Mouse (Mus musculus): Measurements from ENCODE around the gene Rgs6.
A peak's percentile ranks its signal among the peaks of the same experiment; 100 is the strongest.

Rgs6 gene

DNA sequence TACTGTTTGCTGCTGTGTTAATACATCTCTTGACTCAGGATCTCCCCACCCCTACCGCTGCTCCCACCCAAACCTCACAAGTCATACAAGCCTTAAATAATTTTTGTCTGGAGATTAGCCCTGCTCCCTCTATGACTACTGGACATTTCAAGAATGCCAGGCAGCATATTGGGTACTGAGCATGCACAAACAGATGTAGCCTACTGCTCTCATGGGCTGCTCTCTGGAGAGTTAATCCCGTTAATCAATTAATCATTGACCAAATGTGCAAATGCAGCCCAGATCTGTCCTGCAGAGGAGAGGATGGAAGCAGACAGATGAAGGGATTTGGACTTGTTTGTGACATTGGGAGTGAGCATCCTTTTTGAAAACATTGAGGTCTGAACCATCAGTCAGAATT is at the start of gene Rgs6:
Gene Rgs6, plus strand, starts transcription at position 276 of the 400 bp plus-strand sequence.
- DNase-seq = no peak

DNA sequence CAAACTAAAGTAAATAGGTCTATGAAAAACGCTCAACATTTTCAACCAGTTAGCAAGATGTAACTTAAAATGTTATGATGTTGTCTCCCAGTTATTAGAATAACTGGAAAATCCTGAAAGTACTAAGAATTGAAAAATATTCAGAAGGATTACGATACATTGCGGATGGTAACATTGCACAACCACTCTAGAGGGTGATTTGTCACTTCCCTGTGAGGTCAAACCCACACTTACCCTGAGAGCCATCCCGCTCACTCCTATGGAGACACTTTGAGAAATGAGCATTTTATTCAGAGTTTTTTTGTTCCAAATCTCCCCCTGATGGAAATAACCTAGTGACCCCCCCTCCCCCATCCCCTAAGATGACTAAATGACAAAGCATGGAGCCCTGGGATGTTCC is 41.0 kb upstream of the Rgs6 start:
- DNase-seq = no peak

DNA sequence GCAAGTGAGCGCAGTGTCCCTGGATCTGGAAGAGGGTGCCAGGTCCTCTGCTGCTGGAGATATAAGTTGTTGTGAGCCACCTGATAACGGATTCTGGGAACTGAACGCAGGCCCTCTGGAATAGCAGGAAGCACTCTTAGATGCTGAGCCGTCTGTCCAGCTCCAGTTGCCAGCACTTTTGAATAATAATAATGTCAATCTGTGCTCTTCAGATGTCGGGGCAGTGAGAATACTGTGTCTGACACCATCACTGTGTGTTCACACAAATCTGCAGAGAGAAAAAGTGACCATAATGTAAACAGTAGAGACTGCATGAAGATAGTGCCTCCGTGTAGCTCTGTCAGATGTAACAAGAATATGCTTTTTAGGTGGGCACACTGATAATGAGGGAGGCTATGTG is 38.9 kb upstream of the Rgs6 start:
- DNase-seq = no peak

DNA sequence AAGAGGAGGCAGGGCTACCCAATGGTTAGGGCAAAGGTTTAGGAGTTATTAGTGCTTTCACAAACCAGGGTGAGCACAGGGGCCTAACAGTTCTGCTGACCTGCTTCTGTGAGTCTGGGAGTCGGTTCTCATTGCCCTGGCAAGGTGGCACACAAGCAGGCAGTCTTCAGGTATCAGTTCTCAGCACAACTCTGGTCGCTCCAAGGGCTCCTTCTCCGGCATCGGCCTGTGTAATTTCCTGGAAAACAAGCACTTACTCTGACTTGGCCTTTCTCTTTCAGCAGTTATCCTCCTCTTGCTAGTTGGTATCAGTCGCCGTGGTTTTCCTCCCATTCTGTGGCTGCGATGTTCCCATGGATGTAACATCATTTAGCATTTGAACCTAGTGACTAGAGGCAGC is 38.0 kb upstream of the Rgs6 start:
- no peak for DNase-seq

DNA sequence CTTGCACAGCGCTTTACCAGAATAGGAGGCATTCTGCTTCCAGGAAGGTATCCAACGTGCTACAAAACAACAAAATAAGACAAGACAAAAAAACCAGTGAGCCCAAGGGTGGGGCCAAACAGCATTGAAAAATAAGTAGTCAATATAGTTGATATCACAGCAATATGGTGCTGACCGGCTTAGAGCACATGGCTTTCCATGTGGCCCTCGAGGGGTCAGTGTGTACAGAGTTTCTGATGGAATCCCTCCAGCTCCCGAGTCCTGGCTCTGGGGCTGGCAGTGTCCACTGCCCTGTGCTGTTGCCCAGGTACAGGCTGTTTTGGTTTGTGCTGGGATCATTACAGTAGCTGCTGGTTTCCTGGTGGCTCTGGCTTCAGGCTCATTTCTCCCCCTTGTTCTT is 35.7 kb upstream of the Rgs6 start:
- no peak for DNase-seq

DNA sequence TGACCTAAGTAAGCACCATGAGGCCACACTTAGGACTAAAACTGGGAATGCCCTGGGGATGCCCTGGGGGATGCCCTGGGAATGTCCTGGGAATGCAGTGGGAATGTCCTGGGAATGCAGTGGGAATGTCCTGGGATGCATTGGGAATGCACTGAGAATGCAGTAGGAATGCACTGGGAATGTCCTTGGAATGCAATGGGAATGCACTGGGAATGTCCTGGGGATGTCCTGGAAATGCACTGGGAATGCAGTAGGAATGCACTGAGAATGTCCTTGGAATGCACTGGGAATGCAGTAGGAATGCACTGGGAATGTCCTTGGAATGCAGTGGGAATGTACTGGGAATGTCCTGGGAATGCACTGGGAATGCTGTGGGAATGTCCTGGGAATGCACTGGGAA is 25.2 kb upstream of the Rgs6 start:
- DNase-seq = no peak

DNA sequence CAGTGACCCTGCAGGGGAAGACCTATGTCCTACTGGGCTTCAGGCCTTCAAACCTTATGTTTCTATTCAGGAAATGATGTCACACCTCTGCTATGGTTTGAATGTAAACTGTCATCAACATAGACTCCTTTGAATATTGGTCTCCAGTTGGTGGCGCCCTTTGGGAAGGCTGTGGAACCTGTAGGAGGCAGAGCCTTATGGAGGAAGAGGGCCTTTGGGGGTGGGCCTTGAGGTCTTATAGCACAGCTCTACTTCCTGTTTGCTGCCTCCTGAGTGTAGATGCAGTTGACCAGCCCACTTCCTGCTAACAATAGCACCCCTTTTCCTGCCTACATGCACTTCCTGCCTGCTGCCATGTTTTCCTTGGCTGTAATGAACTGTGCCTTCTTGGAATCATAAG is 19.7 kb upstream of the Rgs6 start:
- no peak for DNase-seq

DNA sequence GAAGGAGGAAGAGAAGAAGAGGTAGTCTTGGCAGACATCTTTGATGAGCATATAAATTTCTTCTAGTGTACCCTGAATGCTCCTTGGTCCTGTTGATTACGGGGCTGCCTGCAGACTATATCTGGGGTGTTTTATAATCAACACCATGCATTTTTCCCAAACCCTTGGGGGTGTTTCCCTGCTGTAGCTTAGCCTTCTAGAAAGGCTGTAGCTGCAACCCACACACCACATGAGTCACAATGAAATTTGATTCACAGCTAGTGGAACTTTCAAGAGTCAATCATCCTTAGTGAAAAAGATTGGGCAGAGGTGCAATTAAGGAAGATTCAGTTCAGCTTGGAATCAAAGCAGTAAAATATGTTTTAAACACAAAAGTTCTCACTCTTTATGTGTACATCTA is 15.4 kb upstream of the Rgs6 start:
- no peak for DNase-seq

DNA sequence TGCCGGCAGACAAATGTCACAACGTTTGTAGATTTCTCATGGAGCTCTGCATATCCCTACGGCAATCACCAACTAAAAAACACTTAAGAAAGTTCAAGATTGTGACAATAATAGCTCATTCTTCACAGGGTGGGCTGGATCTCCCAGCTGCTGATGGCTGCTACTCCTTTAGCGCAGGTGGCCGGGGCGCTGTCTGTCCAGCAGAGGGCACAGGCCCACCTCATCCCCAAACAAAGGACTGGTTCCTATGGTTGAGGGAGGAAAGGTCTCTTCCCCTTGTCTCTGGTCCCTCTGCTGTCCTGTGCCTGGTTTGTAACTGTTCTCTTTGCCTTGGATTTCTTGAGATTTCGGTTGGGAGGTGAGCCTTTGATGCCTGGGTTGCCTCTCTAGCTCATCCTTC is 1.5 kb upstream of the Rgs6 start:
- no peak for DNase-seq

DNA sequence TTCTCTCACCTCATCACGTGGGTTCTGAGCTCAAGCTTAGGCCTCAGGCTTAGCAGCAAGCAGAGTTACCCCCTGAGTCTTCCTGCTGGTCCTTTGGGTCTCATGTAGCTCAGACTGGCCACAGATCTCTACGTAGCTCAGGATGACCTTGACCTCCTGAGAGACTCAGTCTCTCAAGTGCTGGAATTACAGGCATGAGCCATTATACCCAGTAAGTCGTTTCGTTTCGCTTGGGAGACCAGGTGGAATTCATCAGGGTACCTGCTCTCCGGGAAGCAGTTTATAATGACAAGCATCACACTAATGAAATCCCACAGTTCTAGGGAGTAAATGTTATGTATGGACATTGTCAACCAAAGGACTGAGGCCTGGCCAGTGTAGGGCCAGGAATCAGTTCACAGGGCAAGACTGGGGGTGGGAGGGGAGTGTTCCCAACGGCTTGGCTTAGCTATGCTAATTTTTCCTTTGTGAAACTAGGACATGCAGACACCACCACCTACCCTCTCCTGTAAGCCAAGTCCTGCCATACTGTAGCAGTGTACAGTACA is 670 bp upstream of the Rgs6 start:
- no peak for DNase-seq

DNA sequence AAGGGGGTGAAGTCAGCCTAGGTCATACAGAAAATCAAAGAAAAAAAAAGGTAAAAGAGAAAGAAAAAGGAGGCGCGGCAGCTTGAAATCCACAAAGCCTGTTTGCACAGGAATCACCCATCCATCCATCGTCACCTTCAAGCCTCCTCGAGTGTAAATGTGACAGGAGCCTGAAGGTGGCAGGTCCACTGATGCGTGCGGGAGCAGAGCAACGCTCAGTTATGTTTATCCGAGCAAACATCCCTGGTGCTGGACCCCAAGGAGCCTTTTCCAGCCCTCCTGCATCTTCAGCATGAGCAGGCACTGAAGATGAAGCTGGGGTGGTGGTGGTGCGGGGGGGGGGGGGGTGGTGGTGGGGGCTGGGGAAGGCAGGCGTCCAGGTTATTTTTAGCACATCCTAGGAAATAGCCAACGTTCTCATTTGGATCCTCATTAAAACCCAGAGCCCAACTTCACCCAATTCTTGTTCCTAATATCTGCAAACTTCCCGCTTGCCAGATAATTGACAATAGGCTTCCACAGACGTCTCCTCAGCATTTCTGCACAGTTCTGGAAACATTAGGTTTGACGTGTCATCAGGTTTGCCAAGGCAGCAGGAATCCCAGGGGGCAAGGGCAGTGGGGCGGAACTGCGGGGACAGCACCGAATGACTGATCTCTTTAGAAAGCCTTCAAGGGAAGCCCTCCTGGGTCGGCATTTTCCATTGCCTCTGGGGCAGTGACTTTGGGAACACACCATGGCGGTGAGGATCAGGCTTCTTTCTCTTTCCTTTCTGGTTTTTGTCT is 946 bp downstream of the Rgs6 start:
- no peak for DNase-seq

DNA sequence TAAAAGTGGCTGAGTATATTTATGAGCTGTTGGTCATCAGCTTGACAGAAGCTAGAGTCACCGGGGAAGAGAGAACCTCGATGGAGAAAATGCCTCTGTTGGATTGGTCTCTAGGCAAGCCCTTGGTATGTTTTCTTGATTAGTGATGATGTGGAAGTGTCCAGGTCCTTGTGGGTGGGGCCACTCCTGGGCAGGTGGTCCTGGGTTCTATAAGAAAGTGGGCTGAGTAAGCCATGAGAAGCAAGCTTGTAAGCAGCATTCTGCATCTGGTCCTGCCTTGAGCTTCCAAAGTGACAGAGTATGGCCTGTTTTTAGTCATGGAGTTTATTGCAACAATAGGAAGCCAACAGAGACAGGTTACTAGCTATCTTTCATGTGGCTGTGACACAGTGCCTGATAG is 10.9 kb downstream of the Rgs6 start:
- DNase-seq = no peak

DNA sequence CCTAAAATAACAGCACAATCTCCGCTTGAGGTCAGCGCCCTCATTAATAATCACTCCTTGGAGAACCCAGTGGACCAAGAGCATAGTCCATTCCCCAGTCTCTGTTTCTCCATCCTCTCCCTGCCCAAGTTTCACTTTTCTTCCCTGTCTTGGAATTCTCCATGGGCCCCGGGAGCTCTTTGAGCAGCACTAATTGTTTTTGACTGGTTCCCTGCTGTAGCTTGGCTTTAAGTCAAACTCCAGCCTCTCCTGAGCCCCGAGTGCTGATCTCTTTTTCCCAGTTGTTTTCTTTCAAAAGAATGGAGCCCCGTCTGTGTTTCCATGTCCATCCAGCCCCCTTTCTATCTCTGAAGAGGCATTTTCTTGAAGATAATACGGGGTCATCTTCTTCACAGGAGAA is 12.3 kb downstream of the Rgs6 start:
- DNase-seq = no peak

DNA sequence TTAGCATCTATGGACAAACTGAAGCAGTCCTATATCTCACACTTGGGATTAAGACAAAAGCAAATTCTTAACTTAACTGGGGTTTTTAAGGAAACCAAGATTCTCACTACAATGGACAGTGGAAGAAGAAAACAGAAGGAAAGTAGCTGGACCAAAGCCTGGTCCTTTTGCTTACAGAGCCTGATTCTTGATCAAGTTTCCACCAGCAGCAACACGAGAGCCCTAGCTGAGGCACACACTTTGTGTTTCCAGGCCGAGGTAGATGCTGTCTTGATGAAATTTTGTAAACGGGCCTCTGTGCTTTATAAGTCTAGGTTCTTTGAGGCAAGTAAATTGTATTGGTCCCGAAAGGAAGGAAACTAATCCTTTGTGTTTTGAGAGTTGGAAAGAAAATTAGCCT is 14.7 kb downstream of the Rgs6 start:
- no peak for DNase-seq

DNA sequence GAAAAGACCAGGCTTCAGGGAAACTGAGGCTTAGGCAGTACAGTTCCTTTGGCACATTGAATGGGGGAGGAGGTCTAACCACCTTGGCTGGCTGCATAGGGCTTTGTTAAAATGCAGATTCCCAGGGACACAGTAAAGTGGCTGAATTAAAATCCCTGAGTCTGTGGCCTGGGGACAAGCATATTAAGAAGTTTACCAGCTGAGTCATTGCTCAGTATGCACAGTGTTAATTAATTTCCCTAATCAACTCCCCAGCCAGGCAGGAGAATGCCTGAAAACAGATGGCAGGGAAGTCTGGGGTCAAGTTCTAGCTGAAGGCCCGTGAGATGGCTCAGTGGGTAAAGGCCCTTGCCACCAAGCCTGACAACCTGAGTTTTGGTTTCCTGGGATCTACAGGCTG is 15.2 kb downstream of the Rgs6 start:
- DNase-seq = no peak

DNA sequence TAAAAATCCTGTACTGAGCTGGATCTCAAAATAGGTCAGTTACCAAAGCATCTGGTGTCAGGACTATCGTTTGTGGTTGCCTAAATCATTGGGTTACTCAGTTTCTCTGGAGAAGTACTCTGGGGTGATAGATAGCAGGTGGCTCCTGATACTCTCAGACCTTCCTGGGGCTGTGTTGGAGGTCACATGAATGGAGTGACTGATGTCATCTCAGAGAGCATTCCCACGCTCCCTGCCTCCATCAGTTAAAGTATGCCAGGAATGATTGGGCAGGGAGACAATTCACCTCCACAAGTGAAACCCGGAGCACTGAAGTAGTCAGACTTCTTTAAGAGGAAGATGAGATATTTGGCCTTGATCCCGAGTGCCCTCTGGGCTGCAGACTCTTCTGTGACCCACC is 15.9 kb downstream of the Rgs6 start:
- DNase-seq = no peak

DNA sequence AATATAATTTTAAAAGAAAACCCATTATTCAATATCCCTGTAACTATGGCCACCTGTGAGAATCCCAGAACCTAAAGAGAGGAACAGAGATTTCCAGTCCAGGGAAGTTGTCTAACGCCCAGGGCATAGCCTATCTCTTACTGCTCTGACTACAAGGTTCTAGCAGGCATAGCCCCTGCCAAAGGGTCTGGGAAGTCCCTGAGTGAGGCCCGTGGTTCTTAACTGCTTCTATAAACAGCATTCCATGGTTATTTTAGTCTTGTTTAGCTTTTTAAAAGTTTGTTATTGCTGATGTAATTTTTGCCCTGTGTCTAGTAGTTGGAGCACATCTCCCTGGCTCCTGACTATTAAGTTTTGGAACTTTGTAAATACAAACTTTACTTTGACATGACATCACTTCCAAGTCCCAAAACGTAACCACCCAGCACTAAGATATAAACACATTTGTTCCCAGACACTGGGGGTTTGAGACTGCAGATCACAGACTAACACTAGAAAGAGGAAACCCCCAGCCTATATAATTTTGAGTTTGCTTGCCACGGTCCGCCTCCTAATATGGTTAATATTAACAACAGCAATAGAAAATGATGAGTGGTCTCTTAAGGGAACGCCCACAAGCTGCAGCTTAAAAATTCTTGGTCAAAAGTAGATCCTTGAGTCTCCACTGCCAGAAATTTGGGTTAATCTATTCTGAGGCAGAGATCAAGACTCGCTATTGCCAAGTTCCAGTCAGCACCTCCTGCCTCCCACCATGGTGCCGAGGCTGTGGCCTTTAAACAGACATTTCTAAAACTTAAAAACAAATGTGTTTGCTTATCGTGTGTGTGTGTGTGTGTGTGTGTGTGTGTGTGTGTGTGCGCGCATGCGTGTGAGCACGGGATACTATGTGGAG is 24.9 kb downstream of the Rgs6 start:
- no peak for DNase-seq

DNA sequence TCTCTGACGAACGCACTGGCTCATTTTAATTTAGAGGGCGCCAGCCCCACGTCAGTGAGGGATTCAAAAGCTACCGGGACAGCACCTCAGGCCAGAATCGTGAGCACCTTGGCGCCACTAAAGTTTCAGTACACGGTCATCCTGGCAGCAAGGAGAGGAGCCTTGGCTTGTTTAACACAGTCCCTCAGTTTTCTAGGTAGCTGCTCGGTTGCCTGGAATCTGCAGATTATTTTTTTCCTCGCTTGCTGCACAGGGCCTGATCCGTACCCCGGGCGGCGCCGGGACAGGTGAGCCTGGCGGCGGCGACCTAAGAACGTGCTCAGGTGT is 28.4 kb downstream of the Rgs6 start:
- DNase-seq = peak in 1 of 2 experiments; percentile 8

DNA sequence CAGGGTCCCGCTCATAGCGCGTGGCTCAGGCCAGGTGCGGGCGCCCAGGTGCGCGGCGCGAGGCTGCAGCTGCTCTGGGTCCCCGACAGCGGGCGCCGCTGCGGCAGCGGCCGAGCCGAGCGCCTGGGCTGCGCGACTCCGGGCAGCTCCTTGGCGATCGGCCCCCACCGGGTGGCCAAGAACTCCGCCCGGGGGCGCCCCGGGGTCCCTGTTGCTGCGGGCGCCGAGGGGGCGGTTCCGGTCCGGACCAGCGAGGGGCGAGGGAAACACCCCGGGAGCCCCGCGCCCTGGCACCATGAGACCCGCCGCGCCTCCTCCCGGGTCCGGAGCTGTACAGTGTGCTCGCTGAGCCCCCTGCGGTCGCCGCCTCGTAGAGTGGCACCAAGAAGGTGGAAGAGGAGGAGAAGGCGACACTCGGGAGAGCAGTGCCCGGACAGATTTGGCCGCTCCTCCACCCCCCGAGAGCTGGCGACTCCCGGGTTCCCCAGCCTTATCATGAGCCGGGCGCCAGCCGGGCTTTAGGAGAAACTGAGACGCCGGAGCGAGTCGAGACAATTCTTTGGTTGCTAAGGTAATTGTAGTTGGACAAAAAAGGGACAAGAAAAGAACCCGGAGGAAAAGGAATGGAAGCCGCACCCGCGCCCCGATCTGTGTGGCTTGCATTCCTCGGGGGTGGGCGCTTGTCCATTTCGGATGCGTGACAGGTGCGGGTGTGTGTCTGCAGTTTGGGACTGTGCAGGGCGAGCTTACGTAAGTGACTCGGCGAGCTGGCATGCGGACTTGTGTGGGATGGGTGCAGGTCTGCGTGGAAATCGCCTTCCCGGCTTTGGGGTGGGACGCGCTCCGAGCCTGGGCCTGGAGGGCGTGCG is 29.0 kb downstream of the Rgs6 start:
- DNase-seq = peak; percentile 20 to 36

DNA sequence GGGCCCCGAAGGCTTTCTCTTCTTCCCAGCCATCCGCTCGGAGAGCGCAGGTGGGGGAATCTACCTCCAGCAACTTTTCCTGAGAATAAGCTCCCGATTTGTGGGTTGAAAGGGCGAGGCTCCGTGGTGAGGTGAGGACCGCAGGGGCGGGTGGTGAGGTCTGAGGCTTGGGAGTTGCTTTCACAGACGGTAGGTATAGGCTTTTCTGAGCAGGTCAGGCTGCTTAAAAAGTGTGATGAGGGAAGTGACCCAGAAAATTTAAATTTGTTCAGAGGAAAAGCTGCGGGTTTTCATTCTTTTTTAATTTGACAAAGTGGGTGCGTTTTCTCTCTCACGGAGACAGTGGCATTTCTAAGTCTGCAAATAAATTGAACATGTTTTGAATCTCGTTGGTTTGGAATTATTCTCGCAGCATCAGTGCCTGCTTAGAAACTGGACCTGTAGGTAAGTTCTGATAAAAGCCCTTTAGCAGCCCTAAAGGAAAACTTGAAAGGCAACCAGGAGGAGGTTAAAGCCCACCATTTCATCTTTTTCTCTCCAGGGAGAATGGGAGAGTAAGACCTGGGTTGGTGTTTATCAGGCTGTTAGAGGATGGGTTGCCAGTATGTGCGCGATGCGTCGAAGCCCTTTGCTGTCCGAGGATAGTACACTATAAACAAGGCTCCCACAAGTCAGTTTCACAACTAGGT is 29.7 kb downstream of the Rgs6 start:
- DNase-seq = no peak

DNA sequence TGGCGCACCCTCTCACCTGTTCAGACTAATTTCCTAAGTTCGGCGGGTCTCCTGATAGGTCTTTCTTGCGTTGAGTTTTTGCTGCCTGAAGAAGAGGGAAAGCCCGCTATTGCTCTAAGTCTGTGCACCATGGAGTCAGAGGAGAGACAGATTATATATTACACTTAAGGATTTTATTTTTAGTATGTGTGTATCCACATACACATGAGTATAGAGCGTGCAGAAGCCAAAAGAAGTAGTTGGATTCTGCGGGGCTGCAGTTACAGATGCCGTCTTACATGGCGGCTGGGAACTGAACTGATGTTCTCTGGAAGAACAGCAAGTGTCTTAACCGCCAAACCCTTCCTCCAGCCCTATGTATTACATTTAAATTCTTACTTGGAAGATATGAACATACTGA is 52.3 kb downstream of the Rgs6 start:
- DNase-seq = no peak

DNA sequence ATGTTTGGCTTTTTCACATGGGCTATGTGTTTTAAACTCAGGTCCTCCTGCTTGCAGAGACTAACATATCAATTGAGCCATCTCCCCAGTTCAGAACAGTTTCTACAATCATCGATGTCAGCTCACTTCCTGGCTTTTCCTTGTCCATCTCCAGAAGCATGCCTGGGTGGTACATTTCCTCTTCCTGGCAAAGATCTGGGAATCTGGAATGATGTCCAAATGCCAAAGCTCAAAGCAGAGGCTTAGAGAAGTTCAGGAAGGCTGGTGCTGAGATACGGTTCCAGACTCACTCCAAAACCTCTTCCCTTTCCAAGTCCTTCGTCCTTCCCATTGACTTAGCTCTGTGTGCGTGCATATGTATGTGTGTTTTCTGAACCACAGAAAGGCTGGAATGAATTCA is 59.8 kb downstream of the Rgs6 start:
- no peak for DNase-seq

DNA sequence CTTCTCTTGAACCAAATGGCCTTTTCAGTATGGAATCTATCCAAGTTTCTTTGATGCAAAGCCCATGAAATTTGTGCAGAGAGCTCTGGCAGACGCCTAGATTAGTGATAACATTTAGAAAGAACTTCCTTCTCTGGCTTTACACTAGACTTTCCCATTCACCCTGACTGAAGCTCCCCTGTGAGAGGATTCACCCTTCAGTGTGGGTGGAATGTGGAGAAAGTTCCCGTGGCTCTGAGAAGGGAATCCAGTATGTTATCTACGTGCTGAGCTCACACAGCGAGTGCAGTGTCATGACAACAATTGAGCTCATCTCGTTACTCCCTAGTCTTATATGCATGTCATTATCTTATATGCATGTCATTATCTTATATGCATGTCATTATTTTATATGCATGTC is 61.9 kb downstream of the Rgs6 start:
- no peak for DNase-seq

All from cerebellum, postnatal 36 days (tissue).